ENCODE assay signal across 16 mouse cellular contexts in the genomic region with DNA sequence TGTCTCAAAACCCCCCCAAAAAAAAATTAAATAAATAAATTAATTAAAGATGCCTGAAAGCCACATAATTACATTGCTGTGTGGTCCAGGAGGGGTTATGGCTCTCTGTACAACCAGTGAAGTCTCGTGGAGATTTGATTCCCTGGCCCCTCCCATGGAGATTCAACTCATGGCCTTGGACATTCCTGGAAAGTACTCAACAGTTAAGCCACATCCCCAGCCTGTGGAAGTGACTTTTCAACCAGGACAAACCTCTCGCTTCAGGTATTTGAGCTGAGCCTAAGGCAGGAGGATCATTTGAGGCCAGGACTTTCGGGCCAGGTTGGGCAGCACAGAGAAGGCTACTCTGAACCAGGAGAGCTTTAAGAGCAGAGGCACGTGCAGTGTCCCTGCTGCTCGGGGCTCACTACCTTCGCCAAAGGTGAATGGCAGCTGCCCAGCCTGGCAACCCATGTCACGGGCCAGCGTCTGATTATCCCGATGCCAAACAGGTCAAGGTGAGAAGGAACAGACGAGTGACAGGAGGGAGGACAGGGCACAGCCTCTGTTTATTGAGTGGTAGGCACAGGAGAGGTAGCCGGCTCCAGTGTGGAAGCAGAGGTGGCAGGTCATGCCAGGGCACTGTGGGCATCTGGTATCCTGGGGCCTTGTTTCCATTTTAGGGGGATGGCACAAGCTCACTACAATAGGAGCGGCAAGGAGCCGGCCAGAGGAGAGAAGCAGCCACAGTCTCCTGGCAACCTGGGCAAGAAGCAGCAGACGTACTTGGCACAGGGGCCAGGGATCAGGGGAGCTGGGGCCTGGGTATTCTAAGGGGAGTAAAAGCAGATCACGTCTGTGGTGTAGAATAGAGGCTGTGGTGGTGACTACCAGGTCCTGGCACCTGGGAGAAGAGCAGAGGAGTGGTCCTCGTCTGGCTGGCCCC. TPM values are rescaled to one million over a fixed set of nuclear protein-coding genes. Genes with fewer than 3 reads are reported as not detected.
DNase-seq lines count a peak whose midpoint lies in the region; ATAC-seq lines count a peak whose summit lies in the region.
"Had no signal": no experiment of that assay in that cellular context is flagged by ENCODE, and none has a peak within 500 bp of the region (broad histone marks: within the 10 kb centered on the region; RNA-seq: fewer than 3 reads in every experiment).

No protein-coding gene starts in this region.

- 0 out of 2 replicates have a peak, but pooled peaks cover 2% of the 10 kb centered on the region for H3K36me3 ChIP-seq in heart, embryonic 12.5 days
- peaks cover 8% of the 10 kb centered on the region for H3K36me3 ChIP-seq in neural tube, embryonic 12.5 days
- 0 out of 2 replicates have a peak, but pooled peaks cover 6% of the 10 kb centered on the region for H3K36me3 ChIP-seq in neural tube, embryonic 15.5 days
- H3K36me3 ChIP-seq: limb, embryonic 10.5 days had no signal

- H3K27me3 ChIP-seq in heart, embryonic 12.5 days (replicated peaks) = peaks cover 44% of the 10 kb centered on the region
- H3K27me3 ChIP-seq in neural tube, embryonic 12.5 days (replicated peaks) = peaks cover 38% of the 10 kb centered on the region
- H3K27me3 ChIP-seq in neural tube, embryonic 15.5 days (replicated peaks) = peaks cover 37% of the 10 kb centered on the region

- DNase-seq in adrenal gland, adult 2 months = peak; percentile 38
- no peak for DNase-seq in adrenal gland, postnatal 14 days
- DNase-seq in heart, adult 9 months (ENCODE audit: low spot score in 2 of 2) = peak; percentile 65 to 76
- no peak for DNase-seq in neural tube, embryonic 10.5 days (ENCODE audit: extremely low spot score, low spot score)
- DNase-seq in thymus, postnatal 10 days (ENCODE audit: low spot score in 2 of 2) = no peak
- DNase-seq: lung, adult 2 months; spleen, adult 18-20 months had no signal

- no peak overlapping the region for H3K4me2 ChIP-seq in heart, embryonic 12.5 days
- 0 out of 2 replicates have a peak overlapping the region, but pooled peaks have one; percentile 87 for H3K4me2 ChIP-seq in neural tube, embryonic 12.5 days (replicated peaks)
- peak overlapping the region; percentile 99; the same call in 1 of the 2 replicates for H3K4me2 ChIP-seq in neural tube, embryonic 15.5 days
- H3K4me2 ChIP-seq: heart, embryonic 13.5 days had no signal

- no peak for ATAC-seq in heart, embryonic 12.5 days (ENCODE audit: insufficient number of reproducible peaks, low FRiP score)
- ATAC-seq in neural tube, embryonic 12.5 days (ENCODE audit: low FRiP score, low read depth) = no peak
- no peak for ATAC-seq in neural tube, embryonic 15.5 days (ENCODE audit: low FRiP score)
- ATAC-seq: intestine, postnatal 0 days had no signal

- peaks cover 33% of the 10 kb centered on the region for H3K4me1 ChIP-seq in heart, embryonic 12.5 days (replicated peaks)
- peaks cover 41% of the 10 kb centered on the region for H3K4me1 ChIP-seq in neural tube, embryonic 12.5 days
- H3K4me1 ChIP-seq in neural tube, embryonic 15.5 days = peaks cover 61% of the 10 kb centered on the region

- H3K9me3 ChIP-seq in heart, embryonic 12.5 days (replicated peaks) = no peaks in the 10 kb centered on the region
- H3K9me3 ChIP-seq in neural tube, embryonic 12.5 days = no peaks in the 10 kb centered on the region
- no peaks in the 10 kb centered on the region for H3K9me3 ChIP-seq in neural tube, embryonic 15.5 days (replicated peaks)
- H3K9me3 ChIP-seq: heart, embryonic 13.5 days; limb, embryonic 10.5 days; megakaryocyte, embryonic 14.5 days had no signal

- H3K9ac ChIP-seq in heart, embryonic 12.5 days = no peak overlapping the region
- H3K9ac ChIP-seq in neural tube, embryonic 12.5 days = no peak overlapping the region
- H3K9ac ChIP-seq in neural tube, embryonic 15.5 days (replicated peaks) = 0 out of 2 replicates have a peak overlapping the region, but pooled peaks have one; percentile 7
- H3K9ac ChIP-seq: heart, embryonic 13.5 days had no signal

- 78% methylated on average over 16 of the region's 16 CpGs for WGBS in heart, embryonic 12.5 days
- 80% methylated on average over 16 of the region's 16 CpGs for WGBS in neural tube, embryonic 12.5 days
- WGBS in neural tube, embryonic 15.5 days = 79% methylated on average over 16 of the region's 16 CpGs

- H3K27ac ChIP-seq in heart, embryonic 12.5 days (ENCODE audit: poor library complexity, severe bottlenecking) = no peak overlapping the region
- H3K27ac ChIP-seq in neural tube, embryonic 12.5 days = no peak overlapping the region
- H3K27ac ChIP-seq in neural tube, embryonic 15.5 days (replicated peaks) = no peak overlapping the region
- H3K27ac ChIP-seq: heart, embryonic 13.5 days; layer of hippocampus, adult 2 months; limb, embryonic 10.5 days had no signal

- no peak overlapping the region for H3K4me3 ChIP-seq in heart, embryonic 12.5 days
- H3K4me3 ChIP-seq in neural tube, embryonic 12.5 days = no peak overlapping the region
- no peak overlapping the region for H3K4me3 ChIP-seq in neural tube, embryonic 15.5 days (replicated peaks)
- H3K4me3 ChIP-seq: heart, embryonic 13.5 days; layer of hippocampus, adult 2 months; limb, embryonic 10.5 days; megakaryocyte, embryonic 14.5 days; myocyte had no signal

RNA-seq across cellular contexts. Expression of gene Kcnk4, which starts 3.5 kb away (rescaled TPM):
- total RNA-seq in adrenal gland, adult 2 months (2021) = under 1 TPM in 1 of 2 experiments, not detected in 1; 0.31 TPM
- polyA plus RNA-seq in adrenal gland, adult 2 months (2012; rRNA removed) = 0.06 TPM in 1 of 2 replicates, not detected in the other
- total RNA-seq in adrenal gland, postnatal 14 days (2021) = 0.93 TPM in 1 of 2 replicates, not detected in the other
- 0.14 and 0.29 TPM in 2 replicates for polyA plus RNA-seq in heart, embryonic 12.5 days (2016; fragmentation: Nextera tagmentation; extraction: Ambion mirVana)
- polyA plus RNA-seq in neural tube, embryonic 12.5 days (2016; fragmentation: Nextera tagmentation; extraction: Ambion mirVana) = 0.50 and 1.1 TPM in 2 replicates
- 11.8 and 13.8 TPM in 2 replicates for polyA plus RNA-seq in neural tube, embryonic 15.5 days (2015; fragmentation: Nextera tagmentation; extraction: Ambion mirVana)

RNA-seq across cellular contexts. Expression of gene Bad, which starts 3.9 kb away (rescaled TPM):
- 10 to 100 TPM; 44.7 to 58.7 TPM for total RNA-seq in adrenal gland, adult 2 months (2021)
- 91.2 and 102 TPM in 2 replicates for polyA plus RNA-seq in adrenal gland, adult 2 months (2012; rRNA removed)
- total RNA-seq in adrenal gland, postnatal 14 days (2021) = 43.0 and 45.0 TPM in 2 replicates
- 53.4 and 54.5 TPM in 2 replicates for polyA plus RNA-seq in heart, embryonic 12.5 days (2016; fragmentation: Nextera tagmentation; extraction: Ambion mirVana)
- polyA plus RNA-seq in neural tube, embryonic 12.5 days (2016; fragmentation: Nextera tagmentation; extraction: Ambion mirVana) = 71.9 and 73.8 TPM in 2 replicates
- 90.8 and 90.9 TPM in 2 replicates for polyA plus RNA-seq in neural tube, embryonic 15.5 days (2015; fragmentation: Nextera tagmentation; extraction: Ambion mirVana)

RNA-seq across cellular contexts. Expression of gene Gpr137, which starts 4.5 kb away (rescaled TPM):
- 10 to 100 TPM; 47.9 to 51.5 TPM for total RNA-seq in adrenal gland, adult 2 months (2021)
- polyA plus RNA-seq in adrenal gland, adult 2 months (2012; rRNA removed) = 202 and 223 TPM in 2 replicates
- 43.0 and 43.3 TPM in 2 replicates for total RNA-seq in adrenal gland, postnatal 14 days (2021)
- 21.0 and 23.7 TPM in 2 replicates for polyA plus RNA-seq in heart, embryonic 12.5 days (2016; fragmentation: Nextera tagmentation; extraction: Ambion mirVana)
- 43.9 and 45.6 TPM in 2 replicates for polyA plus RNA-seq in neural tube, embryonic 12.5 days (2016; fragmentation: Nextera tagmentation; extraction: Ambion mirVana)
- 59.8 and 72.3 TPM in 2 replicates for polyA plus RNA-seq in neural tube, embryonic 15.5 days (2015; fragmentation: Nextera tagmentation; extraction: Ambion mirVana)

RNA-seq across cellular contexts. Expression of gene Catsperz, which starts 12.6 kb away (rescaled TPM):
- total RNA-seq in adrenal gland, adult 2 months (2021) = under 1 TPM in 1 of 2 experiments, not detected in 1; 0.58 TPM
- not detected in 2 replicates for polyA plus RNA-seq in adrenal gland, adult 2 months (2012; rRNA removed)
- 0.53 TPM in 1 of 2 replicates, not detected in the other for total RNA-seq in adrenal gland, postnatal 14 days (2021)
- polyA plus RNA-seq in heart, embryonic 12.5 days (2016; fragmentation: Nextera tagmentation; extraction: Ambion mirVana) = 2.2 and 2.3 TPM in 2 replicates
- polyA plus RNA-seq in neural tube, embryonic 12.5 days (2016; fragmentation: Nextera tagmentation; extraction: Ambion mirVana) = 0.91 and 2.0 TPM in 2 replicates
- polyA plus RNA-seq in neural tube, embryonic 15.5 days (2015; fragmentation: Nextera tagmentation; extraction: Ambion mirVana) = 6.8 TPM in 2 replicates

RNA-seq across cellular contexts. Expression of gene Esrra, which starts 16.2 kb away (rescaled TPM):
- total RNA-seq in adrenal gland, adult 2 months (2021) = 10 to 100 TPM; 29.3 to 62.8 TPM
- 67.6 and 87.7 TPM in 2 replicates for polyA plus RNA-seq in adrenal gland, adult 2 months (2012; rRNA removed)
- 63.2 and 67.0 TPM in 2 replicates for total RNA-seq in adrenal gland, postnatal 14 days (2021)
- polyA plus RNA-seq in heart, embryonic 12.5 days (2016; fragmentation: Nextera tagmentation; extraction: Ambion mirVana) = 27.4 and 30.2 TPM in 2 replicates
- 17.5 and 20.4 TPM in 2 replicates for polyA plus RNA-seq in neural tube, embryonic 12.5 days (2016; fragmentation: Nextera tagmentation; extraction: Ambion mirVana)
- polyA plus RNA-seq in neural tube, embryonic 15.5 days (2015; fragmentation: Nextera tagmentation; extraction: Ambion mirVana) = 16.9 and 17.1 TPM in 2 replicates

Comparison
In these comparisons a context has a peak if more than half of its experiments do, and no peak if none do; other contexts are left out.
1. DNase-seq: peak in adrenal gland, adult 2 months (single experiment) and heart, adult 9 months (2 of 2); none in adrenal gland, postnatal 14 days (single experiment), neural tube, embryonic 10.5 days (single experiment) and thymus, postnatal 10 days (0 of 2).